Mouse (Mus musculus) left cerebral cortex, postnatal 14 days (tissue): ENCODE data around the gene Rnf167. TPM values are rescaled to one million over a fixed set of nuclear protein-coding genes. Genes with fewer than 3 reads are reported as not detected.

ENCODE experiments used
- DNase-seq, 2 experiments: peaks; one replicate each; pipeline ENCODE4 v3.0.0; 2021 to 2022; ENCODE audit warnings: low spot score in 2 of 2, mixed read lengths in 1 of 2
- intact Hi-C: fragments of 180-260 bp; cut with DNase I; formaldehyde crosslinking; loops from one replicate; pipeline ENCODE4 v1.15.1; 2025
- total RNA-seq, 2 experiments: library from RNA; stranded (reverse); gene quantifications; 2 replicates each; pipeline ENCODE4 v1.2.3; 2021

Gene Rnf167
- total RNA-seq, 2 experiments from 2014 or later, result 67.3 to 69.1 TPM

DNA sequence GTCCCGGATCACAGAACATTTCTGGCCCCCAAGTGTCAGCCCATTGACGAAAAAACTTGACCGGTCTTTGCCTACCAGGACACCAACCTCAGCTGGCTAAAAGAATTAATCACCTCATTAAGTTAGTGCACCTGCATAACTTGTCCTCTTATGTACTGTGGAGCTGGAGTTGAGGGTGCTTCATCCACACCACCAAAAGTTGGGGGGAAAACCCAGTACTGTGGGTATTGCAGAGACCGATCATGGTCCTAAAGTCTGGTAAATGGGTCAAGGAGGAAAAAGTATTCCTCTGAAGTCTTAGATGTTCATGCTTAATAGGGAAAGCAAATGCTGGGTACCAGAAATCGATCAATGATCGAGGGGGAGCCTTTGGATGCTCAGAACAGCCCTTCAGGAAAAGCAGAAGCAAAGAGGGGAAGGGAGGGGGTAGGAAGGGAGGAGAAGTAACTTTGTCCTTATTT lies 5.9 kb downstream of the Rnf167 start:
- intact Hi-C loops, result no loop called here
- no peak for DNase-seq

DNA sequence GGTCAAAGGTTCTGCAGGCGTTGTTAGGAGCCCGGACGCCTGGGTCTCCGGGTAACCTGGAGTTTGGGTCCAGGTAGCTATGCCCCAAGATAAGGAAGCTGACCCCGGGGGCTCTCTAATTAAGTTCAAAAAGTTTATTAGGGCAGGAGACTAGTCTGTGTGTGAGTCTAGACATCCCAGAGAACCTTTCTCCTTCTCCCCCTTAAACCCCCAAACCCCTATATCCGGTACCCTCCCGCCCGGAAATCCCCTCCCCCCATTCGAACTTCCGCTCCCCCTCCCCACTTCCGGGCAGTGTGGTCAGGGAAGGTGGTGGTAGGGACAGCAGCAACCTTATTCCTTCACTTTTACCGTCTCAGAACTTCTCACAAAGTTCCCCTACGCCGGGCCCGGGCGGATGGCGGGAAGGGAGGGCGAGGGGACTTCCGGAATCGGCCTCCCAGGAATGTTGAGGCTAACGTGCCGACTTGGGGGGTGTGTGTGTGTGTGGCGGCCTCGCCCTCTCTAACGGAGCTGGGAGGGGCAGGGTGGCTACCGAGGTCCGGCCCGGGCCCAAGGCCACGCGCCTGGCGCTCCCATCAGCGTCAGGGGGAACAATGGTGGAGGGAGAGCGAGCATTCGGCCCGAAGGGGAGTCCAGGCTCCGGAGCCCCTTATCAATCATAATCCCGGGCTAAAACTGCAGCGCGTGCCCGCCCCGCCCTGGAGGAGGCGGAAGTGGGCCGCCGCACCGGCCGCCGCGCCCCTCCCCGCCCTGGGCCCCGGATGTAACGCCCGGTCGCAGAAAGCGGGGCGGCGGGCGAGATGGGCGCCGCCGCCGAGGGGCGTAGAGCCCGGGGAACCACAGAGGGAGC lies 6.5 kb downstream of the Rnf167 start:
- peak in 1 of 2 experiments; percentile 45 for DNase-seq
- intact Hi-C loops, result loop anchor here (2.0 kb wide), 1 partner anchor 15 kb away; the partner anchor contains the start of gene Spag7

DNA sequence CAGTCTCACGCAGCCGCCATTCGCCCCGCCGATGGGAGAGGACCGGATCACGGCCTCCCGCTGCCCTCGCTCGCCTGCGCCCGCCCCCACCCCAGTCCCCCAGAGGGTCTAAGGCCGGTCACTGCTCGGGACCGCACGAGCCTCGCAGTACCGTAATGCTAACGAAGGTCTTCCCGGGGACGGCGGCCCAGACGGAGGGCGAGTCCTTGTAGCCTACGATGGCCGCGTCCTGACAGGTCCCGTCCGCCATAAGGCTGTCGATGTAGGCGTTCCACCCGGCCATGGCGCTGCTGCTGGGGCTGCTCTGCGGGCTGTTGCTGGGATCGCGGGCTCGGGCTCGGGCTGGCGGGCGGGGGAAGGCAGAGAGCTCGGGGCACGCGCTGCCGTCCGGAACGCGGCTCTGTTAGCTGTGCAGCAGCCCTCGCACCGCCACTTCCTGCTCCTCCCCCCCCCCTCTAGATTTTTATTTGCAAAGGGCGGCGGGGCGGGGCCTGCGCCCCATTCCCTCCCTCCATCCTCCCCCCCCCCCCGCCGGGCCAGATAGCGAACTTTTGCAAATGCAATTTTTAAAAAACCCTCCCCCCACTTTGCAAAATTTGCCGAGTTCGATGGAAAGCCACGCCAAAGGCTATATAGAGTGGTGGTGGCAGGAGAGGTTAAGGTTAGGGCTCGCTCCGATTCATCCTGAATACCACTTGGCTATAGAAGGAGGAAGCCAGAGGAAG lies 7.3 kb downstream of the Rnf167 start, which contains the start of gene Pfn1:
Gene Pfn1, minus strand, starts transcription at position 447 of the 725 bp plus-strand sequence.
- intact Hi-C loops, result loop anchor here (2.0 kb wide), 1 partner anchor 14 kb away; the partner anchor contains the start of gene Spag7

DNA sequence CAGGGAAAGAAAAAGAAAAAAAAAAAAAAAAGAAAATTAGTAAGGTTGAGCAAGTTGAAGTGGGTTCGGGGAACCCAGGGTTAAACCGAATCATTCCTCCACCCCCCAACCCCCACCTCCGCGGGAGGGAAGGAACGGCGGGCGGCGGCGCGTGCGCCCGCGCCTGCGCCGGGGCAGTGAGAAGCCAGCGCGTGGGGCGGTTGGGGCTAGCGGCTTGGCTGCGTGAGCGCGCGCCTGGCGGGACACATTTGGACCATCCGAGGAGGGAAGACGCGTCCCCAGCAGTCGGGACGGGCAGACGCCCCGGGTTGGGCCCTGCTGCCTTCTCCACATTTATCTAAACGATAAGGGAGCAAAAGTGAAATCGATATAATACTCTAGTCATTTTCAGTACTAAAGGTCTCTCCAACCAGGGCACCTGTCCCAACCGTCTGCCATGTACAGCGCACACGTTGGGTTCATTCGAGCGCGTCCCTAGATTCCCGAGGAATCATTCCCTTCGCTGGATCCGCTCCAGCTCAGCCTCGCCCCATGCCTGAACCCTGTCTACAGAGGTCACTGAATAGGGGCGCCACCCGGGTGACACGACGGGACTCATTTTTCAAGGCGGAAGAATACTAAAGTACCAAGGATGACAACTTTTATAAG lies 8.0 kb downstream of the Rnf167 start:
- intact Hi-C loops, result loop anchor here (2.0 kb wide), 1 partner anchor 14 kb away; the partner anchor contains the start of gene Spag7
- peak; percentile 56 to 76 for DNase-seq

More for the DNA sequence above, 7.3 kb downstream of the Rnf167 start, which contains the start of gene Pfn1:
- DNase-seq, result peak; percentile 68 to 69

DNA sequence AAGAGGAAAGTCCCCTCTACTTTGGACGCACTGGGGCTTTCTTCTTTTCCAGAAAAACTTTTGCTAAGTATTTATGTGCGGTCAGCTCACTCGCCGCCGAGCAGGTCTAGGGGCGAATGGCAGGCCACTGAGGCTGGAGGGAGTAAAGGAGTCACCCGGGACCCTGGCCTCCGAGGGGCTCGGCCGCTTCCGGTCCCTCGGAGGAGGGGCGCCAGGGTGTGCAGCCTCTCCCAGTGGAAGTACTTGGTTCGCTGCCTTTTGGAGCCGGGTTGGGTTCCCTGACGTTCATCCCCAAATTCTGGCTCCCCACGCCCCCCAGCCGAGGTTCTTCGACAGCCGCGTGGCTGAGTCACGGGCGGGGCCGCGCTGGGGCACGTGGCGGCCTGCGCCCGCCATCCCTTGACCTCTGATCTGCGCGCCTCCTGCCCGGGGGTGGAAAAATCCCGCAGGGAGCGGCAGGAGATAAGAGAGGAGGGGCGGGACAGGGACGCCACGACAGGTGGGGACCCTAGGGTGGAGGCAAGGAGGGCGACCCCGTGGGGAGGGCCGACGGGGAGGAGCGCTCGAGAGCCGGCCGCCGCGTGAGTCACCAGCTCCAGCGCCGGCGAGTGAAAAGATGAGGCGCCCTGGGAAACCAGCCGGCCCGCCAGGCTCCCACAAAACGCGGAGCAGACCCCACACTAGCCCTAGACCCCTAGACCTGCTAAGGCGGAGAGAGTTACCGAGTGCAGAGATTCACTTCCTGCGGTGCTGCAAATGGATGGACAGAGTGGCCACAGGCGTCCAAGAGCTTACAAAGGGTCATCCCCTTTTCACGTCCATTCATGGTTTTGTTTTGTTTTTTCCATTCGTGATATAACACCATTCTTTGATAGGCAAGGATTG lies 8.8 kb downstream of the Rnf167 start:
- intact Hi-C loops, result loop anchor here (2.0 kb wide), 1 partner anchor 13 kb away; the partner anchor contains the start of gene Spag7
- DNase-seq, result no peak

DNA sequence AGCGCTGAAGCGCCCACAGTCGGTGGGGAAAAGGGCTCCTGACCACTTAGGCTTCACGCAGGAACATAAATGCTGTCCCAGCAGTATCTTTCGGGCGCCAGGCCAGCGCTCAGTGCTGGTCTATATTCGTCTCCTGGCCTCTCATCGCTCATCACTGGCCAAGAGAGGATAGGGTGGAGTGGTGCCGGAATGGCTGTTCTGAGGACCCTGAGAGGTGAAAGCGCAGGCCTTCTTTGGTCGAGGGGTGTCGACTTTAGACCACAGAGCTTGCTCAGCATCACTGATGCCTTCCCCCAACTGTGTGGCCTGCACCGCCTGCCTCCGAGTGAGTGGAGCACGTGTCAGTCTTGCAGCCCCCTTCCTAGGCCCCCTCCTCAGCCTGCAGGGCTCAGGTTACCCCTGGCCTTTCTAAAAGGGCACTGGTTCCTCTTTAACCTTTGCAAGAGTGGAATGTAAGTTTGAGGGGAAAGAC lies 9.5 kb downstream of the Rnf167 start:
- intact Hi-C loops, result no loop called here
- no peak for DNase-seq

DNA sequence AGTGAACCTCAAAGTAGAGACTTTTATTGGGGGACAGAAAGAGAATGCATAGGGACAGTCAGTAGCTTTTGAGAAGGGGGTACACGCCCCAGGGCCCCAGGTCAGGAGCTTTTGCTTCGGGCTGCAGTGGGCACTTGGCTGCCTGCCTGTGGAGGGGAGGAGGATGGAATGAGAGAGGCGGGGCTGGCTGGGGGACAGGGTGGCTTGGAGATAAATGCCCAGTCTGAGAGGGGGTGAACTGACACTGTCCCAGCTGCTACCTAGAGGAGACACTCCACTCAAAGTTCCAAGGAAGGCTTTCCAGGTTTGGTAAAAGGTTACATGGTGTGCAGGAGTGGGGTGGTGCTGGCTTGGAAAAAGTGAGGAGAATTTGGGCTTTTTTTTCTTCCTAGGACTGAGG lies 9.9 kb downstream of the Rnf167 start, which contains the start of gene Eno3:
Gene Eno3, plus strand, starts transcription at position 239 of the 400 bp plus-strand sequence.
- intact Hi-C loops, result no loop called here
- no peak for DNase-seq

DNA sequence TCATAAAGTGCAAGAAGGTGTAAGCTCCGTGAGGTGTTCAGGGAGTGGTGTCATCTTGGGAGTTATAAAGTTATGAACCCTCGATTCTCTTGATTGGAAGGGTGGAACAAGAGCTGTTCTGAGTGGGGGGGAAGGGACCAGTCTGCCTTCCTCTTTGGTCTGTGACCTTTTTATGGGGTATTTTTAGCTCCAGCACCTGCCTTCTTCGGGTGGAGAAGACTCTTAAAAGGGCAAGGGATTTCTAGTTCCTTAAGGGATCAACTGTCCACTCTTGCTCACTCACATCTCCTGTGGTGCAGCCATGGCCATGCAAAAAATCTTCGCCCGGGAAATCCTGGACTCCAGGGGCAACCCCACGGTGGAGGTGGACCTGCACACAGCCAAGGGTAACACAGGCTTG lies 10.5 kb downstream of the Rnf167 start:
- DNase-seq, result no peak
- intact Hi-C loops, result no loop called here

DNA sequence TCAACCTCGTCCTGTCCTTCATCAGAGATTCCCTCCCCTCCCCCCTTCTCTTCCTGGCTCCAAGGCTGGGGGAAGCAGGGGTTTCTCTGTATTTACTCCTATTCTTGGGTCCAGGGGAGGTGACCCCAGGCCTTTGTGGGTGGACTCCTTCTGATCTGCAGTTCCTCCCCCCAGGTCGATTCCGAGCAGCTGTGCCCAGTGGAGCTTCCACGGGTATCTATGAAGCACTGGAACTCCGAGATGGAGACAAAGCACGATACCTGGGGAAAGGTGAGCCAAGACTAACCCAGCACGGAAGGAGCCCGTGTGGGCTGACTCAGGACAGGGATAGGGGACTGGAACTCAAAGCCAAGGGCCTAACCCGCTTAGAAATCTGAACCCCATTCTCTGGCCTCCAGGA lies 11.0 kb downstream of the Rnf167 start:
- DNase-seq, result no peak
- intact Hi-C loops, result no loop called here

DNA sequence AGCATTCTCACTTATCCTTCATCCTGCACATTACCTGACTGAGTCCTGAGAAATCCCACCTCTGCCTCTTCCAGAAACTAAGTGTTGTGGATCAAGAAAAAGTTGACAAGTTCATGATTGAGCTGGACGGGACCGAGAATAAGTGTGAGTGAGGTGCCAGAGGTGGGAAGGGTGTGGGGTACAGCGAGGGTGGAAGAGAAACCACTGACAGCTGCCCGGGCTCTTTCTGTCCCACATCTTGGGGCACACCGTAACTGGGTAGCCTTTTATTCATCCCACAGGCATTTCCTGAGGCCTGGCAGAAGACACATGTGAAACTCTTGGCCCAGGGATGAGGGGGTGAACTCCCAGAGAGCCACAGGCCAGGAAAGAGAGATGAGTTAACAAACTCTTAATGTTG lies 11.5 kb downstream of the Rnf167 start:
- DNase-seq, result no peak
- intact Hi-C loops, result no loop called here

DNA sequence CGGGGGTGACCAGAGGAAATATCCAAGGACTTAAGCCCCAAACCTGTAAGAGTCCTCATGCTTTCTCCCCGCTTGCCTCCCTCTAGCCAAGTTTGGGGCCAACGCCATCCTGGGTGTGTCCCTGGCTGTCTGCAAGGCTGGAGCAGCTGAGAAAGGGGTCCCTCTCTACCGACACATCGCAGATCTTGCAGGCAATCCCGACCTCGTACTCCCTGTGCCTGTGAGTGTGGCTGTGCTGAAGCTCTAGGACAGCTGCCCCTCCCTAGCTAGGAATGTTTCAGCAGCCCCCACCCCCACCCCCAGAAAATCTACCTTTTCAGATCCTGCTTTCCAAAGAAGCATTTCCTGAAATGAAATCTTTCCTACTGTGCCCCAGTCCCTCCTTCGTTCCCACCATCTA lies 11.9 kb downstream of the Rnf167 start:
- intact Hi-C loops, result no loop called here
- no peak for DNase-seq

DNA sequence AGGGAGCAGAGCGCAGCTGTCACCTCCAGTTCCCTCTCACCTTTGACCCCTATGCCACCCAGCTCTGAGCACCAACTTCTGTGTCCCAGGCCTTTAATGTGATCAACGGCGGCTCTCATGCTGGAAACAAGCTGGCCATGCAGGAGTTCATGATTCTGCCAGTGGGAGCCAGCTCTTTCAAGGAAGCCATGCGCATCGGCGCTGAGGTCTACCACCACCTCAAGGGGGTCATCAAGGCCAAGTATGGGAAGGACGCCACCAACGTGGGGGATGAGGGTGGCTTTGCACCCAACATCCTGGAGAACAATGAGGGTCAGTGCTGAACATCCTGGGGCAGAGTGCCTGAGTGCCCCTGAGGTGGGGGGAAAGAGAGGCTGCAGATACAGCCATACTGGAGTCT lies 13.5 kb downstream of the Rnf167 start:
- intact Hi-C loops, result no loop called here
- DNase-seq, result no peak

DNA sequence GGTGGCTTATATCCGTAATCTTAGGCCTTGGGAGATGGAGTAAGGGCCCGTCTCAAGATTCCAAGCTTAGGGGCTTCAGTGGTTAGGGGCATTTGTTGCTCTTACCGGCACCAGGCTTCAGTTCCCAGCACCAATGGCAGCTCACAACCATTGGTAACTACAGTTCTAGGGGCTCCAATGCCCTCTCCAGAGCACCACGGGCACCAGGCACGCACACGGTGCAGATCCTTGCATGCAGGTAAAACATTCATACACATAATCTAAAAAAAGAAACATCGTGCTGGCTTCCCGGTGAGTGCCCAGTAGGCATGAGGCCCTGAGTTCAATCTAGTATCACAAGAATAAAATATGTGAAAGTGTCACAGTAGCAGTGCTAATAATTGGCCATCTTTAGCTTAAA lies 16.1 kb downstream of the Rnf167 start:
- intact Hi-C loops, result no loop called here
- DNase-seq, result no peak

DNA sequence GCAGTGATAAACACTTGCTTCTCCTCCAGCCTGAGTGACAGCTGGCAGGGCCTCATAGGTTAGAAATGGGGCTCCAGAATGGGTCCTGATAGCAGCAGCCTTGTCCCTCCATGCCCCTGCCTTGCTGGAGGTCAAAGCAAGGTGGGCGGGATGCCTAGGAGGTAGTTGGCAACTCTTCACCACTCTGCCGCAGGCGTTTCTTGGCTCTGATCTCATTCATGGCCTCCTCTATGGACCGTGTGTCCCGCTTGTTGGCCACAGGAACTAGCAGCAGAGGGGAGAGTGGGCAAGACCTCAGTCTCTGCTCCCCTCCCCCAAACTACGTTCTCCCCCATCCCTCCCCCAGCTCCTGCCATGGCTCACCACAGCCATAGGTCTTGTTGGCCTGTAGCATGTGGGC lies 16.9 kb downstream of the Rnf167 start:
- no peak for DNase-seq
- intact Hi-C loops, result no loop called here

DNA sequence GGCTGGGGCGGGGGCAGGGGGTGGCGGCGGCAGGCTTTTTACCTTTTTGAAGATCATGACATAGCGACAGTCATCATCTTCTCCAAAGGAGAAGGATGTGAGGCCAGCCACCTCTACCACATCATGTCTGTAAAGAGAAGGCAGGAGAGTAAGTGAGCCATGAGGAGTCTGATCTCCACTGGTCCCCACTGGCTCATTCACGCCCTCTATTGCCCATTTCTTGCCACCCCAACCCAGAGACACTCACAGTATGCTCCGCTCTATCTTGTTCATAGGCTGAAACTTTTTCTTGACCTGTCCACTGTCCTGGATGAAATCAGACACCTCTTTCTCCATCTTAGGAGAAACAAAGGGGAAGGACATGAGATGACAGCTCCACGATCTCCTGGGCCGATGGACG lies 17.7 kb downstream of the Rnf167 start:
- intact Hi-C loops, result no loop called here
- no peak for DNase-seq

DNA sequence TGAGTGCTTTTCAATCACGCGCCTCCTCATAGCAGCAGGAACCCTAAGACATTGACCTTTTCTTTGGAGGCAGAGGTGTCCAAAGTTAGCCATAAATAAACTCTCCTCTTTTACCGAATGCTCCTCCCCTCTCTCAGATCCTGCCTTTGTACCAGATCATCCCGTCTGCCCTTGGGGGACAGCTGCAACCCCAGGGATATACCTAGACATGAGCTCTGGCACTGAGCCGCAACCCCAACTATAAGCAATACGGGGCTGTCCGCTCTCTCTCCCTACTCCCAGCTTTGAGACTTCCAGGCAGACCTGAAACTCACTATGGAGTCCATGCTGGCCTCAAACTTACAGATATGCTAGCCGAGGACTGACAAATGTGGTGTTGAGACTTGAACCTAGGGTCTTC lies 19.7 kb downstream of the Rnf167 start:
- intact Hi-C loops, result no loop called here
- no peak for DNase-seq

DNA sequence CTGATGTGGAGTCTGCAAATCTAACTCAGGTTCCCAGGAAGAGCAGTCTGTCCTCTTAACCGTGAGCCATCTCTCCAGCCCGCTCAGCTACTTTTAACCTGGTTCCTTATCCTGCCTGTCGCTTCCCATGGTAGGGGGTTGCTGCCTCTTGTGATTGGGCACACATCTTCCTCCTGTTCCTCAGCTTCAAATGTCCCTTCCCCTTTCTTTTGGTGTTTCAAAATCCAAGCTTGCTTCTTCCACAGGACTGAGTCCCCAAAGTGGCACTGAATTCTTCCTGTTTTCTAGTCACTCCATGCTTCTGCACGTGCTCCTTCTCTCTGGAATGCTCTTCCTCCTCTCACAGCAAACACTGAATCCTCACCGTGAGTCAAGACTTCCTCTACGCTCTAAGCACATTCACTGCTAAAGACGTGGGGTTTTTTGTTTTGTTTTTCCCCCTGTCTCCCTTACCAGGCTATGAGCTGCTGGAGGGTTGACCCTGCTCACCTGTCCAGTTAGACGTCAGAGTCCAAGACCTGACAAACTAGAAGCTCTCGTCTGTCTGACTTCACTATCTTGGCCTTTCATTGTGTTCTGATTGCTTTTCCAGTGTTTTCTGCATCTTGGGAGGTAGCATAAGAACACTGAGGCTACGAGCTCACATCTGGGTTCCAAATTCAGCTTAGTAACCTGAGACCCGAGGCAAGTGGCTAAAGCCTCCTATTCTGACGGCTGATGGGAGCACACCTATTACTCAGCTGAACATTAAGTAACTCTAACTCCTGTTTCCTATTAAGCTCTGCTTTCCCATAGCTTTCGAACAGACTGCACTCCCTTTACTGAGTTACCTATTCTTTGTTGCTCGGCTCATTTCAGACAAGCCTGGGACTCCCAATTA lies 20.5 kb downstream of the Rnf167 start:
- no peak for DNase-seq
- intact Hi-C loops, result loop anchor here (2.0 kb wide), 1 partner anchor 13 kb away; the partner anchor contains the start of gene Pfn1
